Mouse (Mus musculus): ENCODE measurements at regions not wholly inside any gene's neighbourhood (a gene's known extent, or its start where the extent isn't known, plus 50 kb on each side); places are given as distances from the start of the nearest gene placed in this dataset.
A peak's percentile ranks its signal among the peaks of the same experiment; 100 is the strongest.

GRCm38 (mm10) chr10:118712951-118713350 lies 157.1 kb downstream of the Dyrk2 start:
- 70% methylated on average over 6 of the region's 6 CpGs for WGBS
- no peak for TF ChIP-seq CTCF (IDR thresholded peaks at IDR 0.05; ENCODE audit: extremely low read depth, insufficient read depth, insufficient read length, insufficient replicate concordance)
- TF ChIP-seq POLR2A (IDR thresholded peaks at IDR 0.05; ENCODE audit: low read depth, low read length): no peak
- Histone ChIP-seq H3K27me3 (ENCODE audit: control insufficient read depth, insufficient read depth, low read length) (no peaks in the 10 kb centered on the region; the same call in 1 of the 2 replicates), H3K36me3 (ENCODE audit: control insufficient read depth, insufficient read depth, low read length) (no peaks in the 10 kb centered on the region), H3K27ac (ENCODE audit: insufficient read depth, low read length) (no peak overlapping the region), H3K4me1 (ENCODE audit: control insufficient read depth, insufficient read depth, insufficient read length) (no peaks in the 10 kb centered on the region; the same call in 1 of the 2 replicates), H3K4me3 (ENCODE audit: extremely low read depth, insufficient read depth, insufficient read length) (no peak overlapping the region)
- DNase-seq (ENCODE audit: low read depth in 1 of 2, low spot score in 2 of 2): peak in 1 of 2 experiments; percentile 28

GRCm38 (mm10) chr10:118714179-118714581 lies 155.8 kb downstream of the Dyrk2 start:
- H3K36me3 ChIP-seq (ENCODE audit: control insufficient read depth, insufficient read depth, low read length): no peaks in the 10 kb centered on the region
- no peaks in the 10 kb centered on the region; the same call in 1 of the 2 replicates for H3K27me3 ChIP-seq (ENCODE audit: control insufficient read depth, insufficient read depth, low read length)
- no peak overlapping the region for H3K27ac ChIP-seq (ENCODE audit: insufficient read depth, low read length)
- 35% methylated on average over 16 of the region's 17 CpGs for WGBS
- H3K4me3 ChIP-seq (ENCODE audit: extremely low read depth, insufficient read depth, insufficient read length): peak overlapping the region; percentile 45; the same call in 1 of the 2 replicates
- DNase-seq (ENCODE audit: low read depth in 1 of 2, low spot score in 2 of 2): peak in 1 of 2 experiments; percentile 32
- no peaks in the 10 kb centered on the region; the same call in 1 of the 2 replicates for H3K4me1 ChIP-seq (ENCODE audit: control insufficient read depth, insufficient read depth, insufficient read length)
- TF ChIP-seq POLR2A (IDR thresholded peaks at IDR 0.05; ENCODE audit: low read depth, low read length) (no peak), CTCF (IDR thresholded peaks at IDR 0.05; ENCODE audit: extremely low read depth, insufficient read depth, insufficient read length, insufficient replicate concordance) (no peak)

- 51% methylated on average over 4 of the region's 4 CpGs for WGBS
- Histone ChIP-seq H3K4me1 (ENCODE audit: control insufficient read depth, insufficient read depth, insufficient read length) (no peaks in the 10 kb centered on the region; the same call in 1 of the 2 replicates), H3K36me3 (ENCODE audit: control insufficient read depth, insufficient read depth, low read length) (no peaks in the 10 kb centered on the region), H3K27ac (ENCODE audit: insufficient read depth, low read length) (no peak overlapping the region), H3K4me3 (ENCODE audit: extremely low read depth, insufficient read depth, insufficient read length) (peak overlapping the region; percentile 45; the same call in 1 of the 2 replicates), H3K27me3 (ENCODE audit: control insufficient read depth, insufficient read depth, low read length) (no peaks in the 10 kb centered on the region; the same call in 1 of the 2 replicates)
- DNase-seq (ENCODE audit: low read depth in 1 of 2, low spot score in 2 of 2): no peak
- TF ChIP-seq POLR2A (IDR thresholded peaks at IDR 0.05; ENCODE audit: low read depth, low read length) (no peak), CTCF (IDR thresholded peaks at IDR 0.05; ENCODE audit: extremely low read depth, insufficient read depth, insufficient read length, insufficient replicate concordance) (no peak)
Observed at GRCm38 (mm10) chr10:118714595-118714994, 155.4 kb downstream of the Dyrk2 start.

DNA sequence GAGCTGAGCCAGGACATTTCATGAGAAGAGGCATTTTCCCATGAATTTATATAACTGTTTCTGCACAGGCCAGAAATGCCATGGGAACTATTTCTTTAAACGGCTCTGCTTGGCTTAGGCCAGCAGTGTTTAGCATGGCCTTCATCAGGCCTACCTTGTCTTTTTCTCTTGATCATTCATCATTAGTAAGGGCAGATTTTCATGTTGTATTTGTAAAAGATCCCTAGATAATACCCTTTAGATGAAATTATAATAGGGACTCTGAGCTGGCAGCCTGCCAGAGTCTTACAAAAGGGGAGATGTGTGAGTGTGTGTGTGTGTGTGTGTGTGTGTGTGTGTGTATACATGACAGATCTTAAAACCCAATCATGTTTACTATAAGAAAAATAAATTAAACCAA lies 149.4 kb downstream of the Dyrk2 start:
- no peak overlapping the region for H3K4me3 ChIP-seq (ENCODE audit: extremely low read depth, insufficient read depth, insufficient read length)
- TF ChIP-seq POLR2A (IDR thresholded peaks at IDR 0.05; ENCODE audit: low read depth, low read length) (no peak), CTCF (IDR thresholded peaks at IDR 0.05; ENCODE audit: extremely low read depth, insufficient read depth, insufficient read length, insufficient replicate concordance) (no peak)
- no peak overlapping the region for H3K27ac ChIP-seq (ENCODE audit: insufficient read depth, low read length)
- no peaks in the 10 kb centered on the region for H3K4me1 ChIP-seq (ENCODE audit: control insufficient read depth, insufficient read depth, insufficient read length)
- no peaks in the 10 kb centered on the region for H3K36me3 ChIP-seq (ENCODE audit: control insufficient read depth, insufficient read depth, low read length)
- no peaks in the 10 kb centered on the region for H3K27me3 ChIP-seq (ENCODE audit: control insufficient read depth, insufficient read depth, low read length)
- no peak for DNase-seq (ENCODE audit: low read depth in 1 of 2, low spot score in 2 of 2)
- 83% methylated on average over 1 of the region's 1 CpGs for WGBS

- H3K4me1 ChIP-seq (ENCODE audit: control insufficient read depth, insufficient read depth, insufficient read length): no peaks in the 10 kb centered on the region
- H3K27ac ChIP-seq (ENCODE audit: insufficient read depth, low read length): no peak overlapping the region
Observed at GRCm38 (mm10) chr10:118722132-118722551, 147.9 kb downstream of the Dyrk2 start.

GRCm38 (mm10) chr10:118722671-118723070 lies 147.3 kb downstream of the Dyrk2 start:
- Histone ChIP-seq H3K36me3 (ENCODE audit: control insufficient read depth, insufficient read depth, low read length) (no peaks in the 10 kb centered on the region), H3K4me3 (ENCODE audit: extremely low read depth, insufficient read depth, insufficient read length) (no peak overlapping the region), H3K27me3 (ENCODE audit: control insufficient read depth, insufficient read depth, low read length) (no peaks in the 10 kb centered on the region), H3K4me1 (ENCODE audit: control insufficient read depth, insufficient read depth, insufficient read length) (no peaks in the 10 kb centered on the region), H3K27ac (ENCODE audit: insufficient read depth, low read length) (no peak overlapping the region)
- WGBS: 90% methylated on average over 3 of the region's 3 CpGs
- DNase-seq (ENCODE audit: low read depth in 1 of 2, low spot score in 2 of 2): no peak
- TF ChIP-seq POLR2A (IDR thresholded peaks at IDR 0.05; ENCODE audit: low read depth, low read length): no peak
- TF ChIP-seq CTCF (IDR thresholded peaks at IDR 0.05; ENCODE audit: extremely low read depth, insufficient read depth, insufficient read length, insufficient replicate concordance): no peak

More at GRCm38 (mm10) chr10:118722132-118722551, 147.9 kb downstream of the Dyrk2 start:
- TF ChIP-seq POLR2A (IDR thresholded peaks at IDR 0.05; ENCODE audit: low read depth, low read length): no peak
- TF ChIP-seq CTCF (IDR thresholded peaks at IDR 0.05; ENCODE audit: extremely low read depth, insufficient read depth, insufficient read length, insufficient replicate concordance): no peak
- no peak for DNase-seq (ENCODE audit: low read depth in 1 of 2, low spot score in 2 of 2)
- 86% methylated on average over 5 of the region's 5 CpGs for WGBS
- H3K36me3 ChIP-seq (ENCODE audit: control insufficient read depth, insufficient read depth, low read length): no peaks in the 10 kb centered on the region
- no peak overlapping the region for H3K4me3 ChIP-seq (ENCODE audit: extremely low read depth, insufficient read depth, insufficient read length)
- no peaks in the 10 kb centered on the region for H3K27me3 ChIP-seq (ENCODE audit: control insufficient read depth, insufficient read depth, low read length)

GRCm38 (mm10) chr10:118736093-118736492 lies 133.9 kb downstream of the Dyrk2 start:
- H3K4me1 ChIP-seq (ENCODE audit: control insufficient read depth, insufficient read depth, insufficient read length): no peaks in the 10 kb centered on the region
- H3K27ac ChIP-seq (ENCODE audit: insufficient read depth, low read length): no peak overlapping the region
- TF ChIP-seq POLR2A (IDR thresholded peaks at IDR 0.05; ENCODE audit: low read depth, low read length) (no peak), CTCF (IDR thresholded peaks at IDR 0.05; ENCODE audit: extremely low read depth, insufficient read depth, insufficient read length, insufficient replicate concordance) (no peak)
- 73% methylated on average over 4 of the region's 4 CpGs for WGBS
- no peak for DNase-seq (ENCODE audit: low read depth in 1 of 2, low spot score in 2 of 2)
- no peaks in the 10 kb centered on the region for H3K27me3 ChIP-seq (ENCODE audit: control insufficient read depth, insufficient read depth, low read length)
- H3K36me3 ChIP-seq (ENCODE audit: control insufficient read depth, insufficient read depth, low read length): no peaks in the 10 kb centered on the region
- no peak overlapping the region for H3K4me3 ChIP-seq (ENCODE audit: extremely low read depth, insufficient read depth, insufficient read length)
